Mouse (Mus musculus) hindlimb bud, embryonic 11.5 days (tissue): ENCODE measurements at regions not wholly inside any gene's neighbourhood (a gene's known extent, or its start where the extent isn't known, plus 50 kb on each side); places are given as distances from the start of the nearest gene placed in this dataset.

ENCODE experiments used
- DNase-seq: peaks from one replicate; pipeline ENCODE4 v3.0.0-alpha.2; 2012; ENCODE audit warnings: low read depth, low spot score; ENCODE audit errors: extremely low spot score

- DNase-seq, result no peak
Observed at GRCm38 (mm10) chr6:51318341-51318740, 114.1 kb upstream of the Nfe2l3 start.

- DNase-seq, result no peak
Observed at GRCm38 (mm10) chr6:51320019-51320418, 112.5 kb upstream of the Nfe2l3 start.

DNA sequence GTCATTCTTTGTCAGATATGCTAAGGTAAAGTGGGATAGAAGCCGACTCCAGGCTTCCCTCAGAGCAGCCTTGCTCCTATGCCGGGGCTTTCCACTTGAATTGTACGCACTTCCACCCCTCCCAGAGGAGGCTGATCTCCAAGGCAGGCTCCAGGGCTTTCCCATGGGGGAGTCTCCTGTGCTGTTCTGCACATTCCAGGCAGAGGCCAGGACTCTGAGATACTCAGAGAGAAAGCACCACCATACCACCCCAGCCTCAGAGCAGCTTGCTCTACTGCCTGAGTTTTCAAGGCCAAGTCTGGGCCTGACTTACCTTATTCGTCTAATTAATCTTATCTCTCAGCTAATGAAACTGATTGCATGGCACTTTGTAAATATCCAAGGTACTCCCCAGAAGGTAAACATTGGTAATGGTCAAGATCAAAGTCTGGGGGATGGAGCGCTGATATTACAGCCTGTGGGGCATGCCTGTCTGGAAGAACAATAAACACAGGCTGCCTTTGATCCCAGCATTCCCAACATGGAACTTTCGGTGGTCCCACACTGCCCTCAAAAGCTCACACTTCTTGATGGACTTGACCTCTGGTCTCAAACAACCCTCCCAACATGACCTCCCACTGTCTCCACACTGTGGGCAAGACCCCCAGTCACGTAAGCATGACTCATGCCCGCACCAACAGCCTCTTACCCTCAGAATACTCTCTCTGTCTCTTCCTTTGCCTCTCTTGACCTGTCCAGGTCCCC, 111.6 kb upstream of the Nfe2l3 start:
- DNase-seq, result no peak

- DNase-seq, result no peak
Observed at GRCm38 (mm10) chr6:51326103-51326829, 106.2 kb upstream of the Nfe2l3 start.

GRCm38 (mm10) chr6:51329070-51329995, 103.1 kb upstream of the Nfe2l3 start:
- no peak for DNase-seq

DNA sequence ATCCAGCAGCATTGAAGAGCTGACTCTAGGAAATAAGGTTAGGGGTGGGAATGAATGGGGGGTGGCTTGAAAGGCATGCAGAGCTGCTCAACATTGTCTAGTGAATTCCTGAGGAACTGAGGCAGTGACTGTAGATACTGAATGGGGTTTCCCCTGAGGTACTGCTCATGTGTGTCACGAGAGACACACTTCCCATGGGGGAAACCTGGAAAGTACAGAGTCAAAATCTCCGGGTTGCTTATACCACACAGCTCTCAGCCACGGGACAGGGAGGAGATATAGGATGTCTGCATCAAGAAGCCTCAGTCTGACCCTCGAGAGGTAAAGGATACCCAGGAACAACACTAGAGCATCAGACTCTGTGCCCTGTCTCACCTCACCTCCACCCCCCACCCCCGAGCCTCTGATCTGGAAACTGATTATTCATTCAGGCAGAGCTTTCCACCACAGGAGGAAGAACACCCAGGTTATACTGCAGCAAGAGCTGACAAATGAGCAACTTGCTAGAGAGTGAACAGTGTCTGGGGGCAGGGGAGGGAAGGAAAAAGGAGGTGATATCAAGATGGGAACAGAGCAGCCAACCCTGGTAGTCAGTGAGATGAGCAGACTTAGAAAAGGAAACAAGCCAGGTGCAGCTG, 102.3 kb upstream of the Nfe2l3 start:
- no peak for DNase-seq

DNA sequence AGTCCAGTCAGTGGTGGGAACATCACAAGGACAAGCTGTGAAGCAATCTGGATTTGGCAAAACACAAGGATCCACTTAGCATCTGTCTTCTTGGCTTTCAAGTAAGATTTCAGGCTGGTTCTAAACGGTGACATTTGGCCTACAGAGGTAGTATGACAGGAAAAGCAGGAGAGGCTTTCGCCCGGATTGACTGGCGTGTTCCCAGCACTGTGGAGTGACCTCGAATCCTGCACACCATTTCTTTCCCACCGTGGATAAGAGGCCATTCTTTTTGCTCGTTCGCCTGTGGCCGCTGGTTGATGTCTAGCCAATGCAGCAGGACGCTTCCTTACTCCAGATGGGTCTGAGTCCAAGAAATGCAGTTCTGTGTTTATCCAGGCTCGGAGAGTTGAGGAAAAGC, 99.6 kb upstream of the Nfe2l3 start:
- no peak for DNase-seq

DNA sequence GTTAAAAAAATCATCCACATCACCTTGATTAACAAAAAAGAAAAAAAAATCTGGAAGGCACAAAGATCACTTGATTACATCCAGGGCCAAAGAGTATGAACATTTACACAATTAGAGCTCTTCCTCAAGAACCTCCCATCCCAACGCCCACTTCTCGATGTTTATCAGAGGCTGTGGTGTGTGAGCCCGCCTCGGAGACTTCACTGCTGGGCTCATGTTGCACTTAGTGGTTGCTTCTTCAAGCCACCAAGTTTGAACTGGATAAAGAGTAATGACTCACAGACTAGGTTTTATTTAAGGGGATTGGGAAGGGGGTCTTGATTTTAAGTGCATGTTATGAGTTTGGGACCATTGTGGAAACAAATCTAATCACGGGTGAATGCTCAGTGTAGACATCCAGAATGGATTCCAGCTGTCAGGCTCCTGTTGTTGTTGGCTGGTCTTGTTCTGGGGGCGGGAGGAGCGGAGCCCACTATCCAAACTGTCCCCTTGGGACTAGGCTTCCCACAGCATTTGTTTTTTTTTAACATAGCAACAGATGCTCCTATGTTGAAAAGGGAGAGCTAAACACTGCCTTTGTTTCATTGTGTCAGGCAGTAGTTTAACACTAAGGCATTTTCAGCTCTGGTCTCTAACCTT, 98.6 kb upstream of the Nfe2l3 start:
- DNase-seq, result no peak

GRCm38 (mm10) chr6:51335314-51335713, 97.2 kb upstream of the Nfe2l3 start:
- DNase-seq, result no peak

- DNase-seq, result no peak
Observed at GRCm38 (mm10) chr6:51339301-51339700, 93.2 kb upstream of the Nfe2l3 start.

- no peak for DNase-seq
Observed at GRCm38 (mm10) chr6:51347721-51348120, 84.7 kb upstream of the Nfe2l3 start.

DNA sequence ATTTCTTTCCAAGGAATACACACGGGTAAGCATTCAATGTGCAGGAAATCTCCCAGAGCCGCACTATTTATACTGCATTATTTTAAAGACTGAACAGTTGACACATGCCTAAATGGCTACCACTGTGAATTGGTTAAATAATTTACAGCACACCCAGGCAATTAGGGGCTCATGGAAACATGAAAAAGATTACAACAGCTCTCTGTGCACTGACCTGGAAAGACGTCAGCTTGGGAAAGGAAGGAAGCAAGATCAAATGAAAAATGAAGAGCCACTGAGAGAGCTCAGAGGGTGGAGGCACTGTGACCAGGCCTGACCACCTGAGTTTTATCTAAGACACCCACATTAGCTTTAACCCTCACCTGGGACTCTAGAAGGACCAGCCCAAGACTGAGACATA, 82.7 kb upstream of the Nfe2l3 start:
- DNase-seq, result no peak

- DNase-seq, result no peak
Observed at GRCm38 (mm10) chr6:51355041-51355440, 77.4 kb upstream of the Nfe2l3 start.

DNA sequence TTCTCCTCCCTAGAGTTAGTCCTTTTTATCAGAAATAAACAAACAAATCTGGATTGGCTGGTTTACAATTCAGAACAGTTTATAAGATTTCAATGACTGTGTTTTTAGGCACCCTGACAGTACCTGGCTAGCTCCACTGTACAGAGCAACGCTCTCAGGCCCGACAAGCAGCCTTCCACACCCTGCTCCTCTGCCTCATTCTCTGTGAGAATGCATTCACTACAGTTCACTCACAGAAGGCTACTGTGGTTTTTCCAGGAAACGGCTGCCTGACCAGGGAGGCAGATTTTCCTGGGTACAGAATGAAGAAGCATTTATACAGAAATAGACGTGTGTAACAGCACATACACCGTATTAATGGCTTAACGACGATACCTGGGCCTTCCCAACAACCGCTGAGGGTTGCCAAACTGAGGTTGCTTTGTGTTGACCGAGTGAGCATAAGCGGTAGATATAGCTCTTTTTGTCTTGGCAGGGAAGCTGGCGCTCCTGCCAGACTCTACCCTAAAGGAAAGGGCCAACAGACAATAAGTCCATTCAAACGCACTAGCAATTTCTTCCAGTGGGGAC, 70.8 kb upstream of the Nfe2l3 start:
- no peak for DNase-seq

DNA sequence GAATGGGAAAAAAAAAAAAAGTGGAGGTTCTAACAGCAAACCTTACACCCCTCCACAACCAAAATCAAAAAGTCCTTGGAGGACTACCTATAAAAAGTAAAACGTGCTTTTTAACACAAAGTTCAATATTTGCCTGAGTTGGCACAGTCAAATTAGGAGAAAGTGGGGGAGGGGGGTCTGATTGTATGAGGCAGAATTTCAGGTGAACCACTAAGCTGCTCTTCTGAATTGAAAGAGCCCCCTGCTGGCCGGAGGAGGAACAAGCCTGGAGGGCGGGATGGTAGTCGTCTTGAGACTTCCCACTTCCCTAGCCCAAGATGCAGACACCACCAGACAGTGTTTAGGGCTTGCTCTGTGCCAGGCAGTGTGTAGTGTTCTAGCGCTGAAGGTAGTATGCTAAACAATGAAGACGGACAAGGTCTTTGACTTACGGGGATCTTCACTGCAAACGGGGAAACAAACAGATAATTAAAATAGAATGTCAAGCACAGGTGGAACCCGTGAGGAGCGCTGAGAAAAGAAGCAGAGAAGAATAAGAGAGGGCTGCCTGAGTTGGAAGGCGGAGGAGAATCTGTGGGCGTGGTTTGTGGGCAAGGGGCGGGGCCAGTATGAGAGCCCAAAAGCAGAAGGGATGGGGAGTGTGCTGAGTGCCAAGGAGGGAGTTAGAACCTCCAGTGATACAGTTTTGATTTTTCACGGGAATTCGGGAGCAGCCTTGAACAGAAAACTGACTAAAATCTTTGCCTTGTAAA, 69.8 kb upstream of the Nfe2l3 start:
- peak; percentile 57 for DNase-seq

GRCm38 (mm10) chr6:51364776-51365175, 67.7 kb upstream of the Nfe2l3 start:
- DNase-seq, result no peak

DNA sequence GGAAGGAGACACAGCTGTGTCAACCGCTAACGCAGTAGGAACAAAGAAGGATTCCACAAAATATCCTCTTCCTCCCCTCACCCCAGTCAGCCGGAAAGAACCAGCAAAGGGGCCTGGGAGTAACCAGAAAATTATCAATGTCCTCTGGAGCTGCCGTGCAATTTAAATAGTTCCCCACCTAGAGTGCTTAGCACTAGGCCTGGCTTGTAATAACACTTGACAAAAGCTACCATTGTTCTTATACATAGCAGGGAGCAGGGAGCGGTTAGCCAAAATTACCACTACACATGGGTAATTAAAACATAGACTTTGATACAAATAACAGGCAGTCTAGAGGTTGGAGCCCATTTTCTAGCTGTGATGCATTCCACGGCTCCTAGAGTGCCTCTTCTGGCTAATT, 62.7 kb upstream of the Nfe2l3 start:
- DNase-seq, result no peak

GRCm38 (mm10) chr6:51372357-51372756, 60.1 kb upstream of the Nfe2l3 start:
- DNase-seq, result no peak

DNA sequence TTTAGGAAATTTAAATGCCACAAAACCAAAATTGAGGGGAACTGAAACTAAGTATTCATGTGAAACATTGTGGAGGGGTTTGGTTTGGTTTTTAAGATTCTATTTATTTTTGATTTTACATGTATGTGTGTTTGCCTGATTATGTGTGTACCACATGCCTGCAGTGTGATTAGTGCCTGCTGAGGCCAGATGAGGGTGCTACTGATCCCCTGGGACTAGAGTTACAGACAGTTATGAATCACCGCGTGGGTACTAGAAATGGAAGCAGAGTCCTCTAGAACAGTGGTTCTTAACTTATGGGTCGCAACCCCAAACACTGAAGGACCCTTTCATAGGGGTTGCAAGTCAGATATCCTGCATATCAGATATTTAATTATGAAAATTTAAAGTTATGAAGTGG, 54.0 kb upstream of the Nfe2l3 start:
- no peak for DNase-seq

DNA sequence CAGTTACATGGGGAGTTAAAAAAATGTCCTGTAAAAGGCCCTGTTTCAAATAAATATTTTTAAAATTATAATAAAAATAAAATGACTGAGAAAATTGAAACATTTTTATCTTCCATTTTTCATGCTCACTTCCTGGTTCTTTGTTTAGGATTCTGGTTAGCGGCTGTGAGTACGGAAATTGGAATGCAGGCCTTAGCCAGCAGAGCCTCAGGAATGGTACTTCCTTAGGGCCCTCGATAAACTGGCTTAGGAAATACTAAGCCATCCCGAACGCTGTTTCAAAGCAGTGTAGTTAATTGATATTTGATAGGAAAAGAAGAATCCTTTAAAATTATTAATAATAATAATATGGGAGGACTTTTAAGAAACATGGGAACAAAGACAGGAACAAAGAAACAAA, 53.4 kb upstream of the Nfe2l3 start:
- no peak for DNase-seq
